Mouse (Mus musculus): Measurements from ENCODE around the gene Spsb1. TPM values are rescaled to one million over a fixed set of nuclear protein-coding genes. Genes with fewer than 3 reads are reported as not detected.

Spsb1 gene
- polyA plus RNA-seq, 2 experiments: 0.23 to 0.46 TPM

- H3K4me2 ChIP-seq (ENCODE audit: low read depth): no peak overlapping the region
- TF ChIP-seq EP300 (IDR thresholded peaks at IDR 0.05; ENCODE audit: low read depth): no peak
- TF ChIP-seq CTCF (IDR thresholded peaks at IDR 0.05; ENCODE audit: low read depth): no peak
- H3K4me3 ChIP-seq (ENCODE audit: insufficient read depth in 1 of 2, low read depth in 2 of 2, low read length in 2 of 2): no peak overlapping the region
- H3K4me1 ChIP-seq (replicated peaks; ENCODE audit: control insufficient read depth in 2 of 2, insufficient read depth in 2 of 2, low read length in 1 of 2): peaks cover 0 to 4% of the 10 kb centered on the region in 2 experiments; a peak in 2 of 4 replicates
- no peak overlapping the region for H3K9ac ChIP-seq (replicated peaks)
- 48% methylated on average over 6 of the region's 6 CpGs for WGBS (ENCODE audit: insufficient replicate concordance)
- no peak for ATAC-seq (ENCODE audit: insufficient read depth)
- DNase-seq (ENCODE audit: low read depth in 3 of 3, low spot score in 3 of 3): no peak
- H3K27me3 ChIP-seq (ENCODE audit: control insufficient read depth, insufficient read depth, low read length): no peaks in the 10 kb centered on the region
- H3K36me3 ChIP-seq (replicated peaks; ENCODE audit: control insufficient read depth, insufficient read depth, low read depth): no peaks in the 10 kb centered on the region
- no peaks in the 10 kb centered on the region for H3K9me3 ChIP-seq (ENCODE audit: control insufficient read depth, low read length)
- H3K27ac ChIP-seq: no peak overlapping the region
Observed at GRCm38 (mm10) chr4:149977181-149977580, 22.3 kb upstream of the Spsb1 start.

GRCm38 (mm10) chr4:149975730-149976254 is 20.9 kb upstream of the Spsb1 start:
- Histone ChIP-seq H3K4me2 (ENCODE audit: low read depth) (no peak overlapping the region), H3K27ac (no peak overlapping the region), H3K36me3 (replicated peaks; ENCODE audit: control insufficient read depth, insufficient read depth, low read depth) (no peaks in the 10 kb centered on the region), H3K9ac (replicated peaks) (no peak overlapping the region), H3K27me3 (ENCODE audit: control insufficient read depth, insufficient read depth, low read length) (no peaks in the 10 kb centered on the region), H3K9me3 (ENCODE audit: control insufficient read depth, low read length) (no peaks in the 10 kb centered on the region), H3K4me1 (replicated peaks; ENCODE audit: control insufficient read depth in 2 of 2, insufficient read depth in 2 of 2, low read length in 1 of 2) (peaks cover 0 to 4% of the 10 kb centered on the region in 2 experiments; a peak in 2 of 4 replicates), H3K4me3 (ENCODE audit: insufficient read depth in 1 of 2, low read depth in 2 of 2, low read length in 2 of 2) (no peak overlapping the region)
- TF ChIP-seq CTCF (IDR thresholded peaks at IDR 0.05; ENCODE audit: low read depth) (no peak), EP300 (IDR thresholded peaks at IDR 0.05; ENCODE audit: low read depth) (no peak)
- DNase-seq (ENCODE audit: low read depth in 3 of 3, low spot score in 3 of 3): no peak
- no peak for ATAC-seq (ENCODE audit: insufficient read depth)
- 50% methylated on average over 5 of the region's 5 CpGs for WGBS (ENCODE audit: insufficient replicate concordance)

- WGBS (ENCODE audit: insufficient replicate concordance): 54% methylated on average over 8 of the region's 8 CpGs
- no peak for DNase-seq (ENCODE audit: low read depth in 3 of 3, low spot score in 3 of 3)
- peaks cover 0 to 4% of the 10 kb centered on the region in 2 experiments; a peak in 2 of 4 replicates for H3K4me1 ChIP-seq (replicated peaks; ENCODE audit: control insufficient read depth in 2 of 2, insufficient read depth in 2 of 2, low read length in 1 of 2)
- H3K4me3 ChIP-seq (ENCODE audit: insufficient read depth in 1 of 2, low read depth in 2 of 2, low read length in 2 of 2): no peak overlapping the region
- H3K9ac ChIP-seq (replicated peaks): no peak overlapping the region
- H3K27me3 ChIP-seq (ENCODE audit: control insufficient read depth, insufficient read depth, low read length): no peaks in the 10 kb centered on the region
- ATAC-seq (ENCODE audit: insufficient read depth): no peak
- no peak overlapping the region for H3K27ac ChIP-seq
- no peak overlapping the region for H3K4me2 ChIP-seq (ENCODE audit: low read depth)
- no peaks in the 10 kb centered on the region for H3K9me3 ChIP-seq (ENCODE audit: control insufficient read depth, low read length)
- H3K36me3 ChIP-seq (replicated peaks; ENCODE audit: control insufficient read depth, insufficient read depth, low read depth): no peaks in the 10 kb centered on the region
- TF ChIP-seq CTCF (IDR thresholded peaks at IDR 0.05; ENCODE audit: low read depth) (no peak), EP300 (IDR thresholded peaks at IDR 0.05; ENCODE audit: low read depth) (no peak)
Observed at GRCm38 (mm10) chr4:149975291-149975690, 20.4 kb upstream of the Spsb1 start.

GRCm38 (mm10) chr4:149971393-149971792 is 16.6 kb upstream of the Spsb1 start:
- no peak overlapping the region for H3K27ac ChIP-seq
- ATAC-seq (ENCODE audit: insufficient read depth) (no peak), DNase-seq (ENCODE audit: low read depth in 3 of 3, low spot score in 3 of 3) (no peak)
- H3K4me1 ChIP-seq (replicated peaks; ENCODE audit: control insufficient read depth in 2 of 2, insufficient read depth in 2 of 2, low read length in 1 of 2): no peaks in the 10 kb centered on the region
- H3K27me3 ChIP-seq (ENCODE audit: control insufficient read depth, insufficient read depth, low read length): no peaks in the 10 kb centered on the region
- no peaks in the 10 kb centered on the region for H3K9me3 ChIP-seq (ENCODE audit: control insufficient read depth, low read length)
- no peak overlapping the region for H3K4me3 ChIP-seq (ENCODE audit: insufficient read depth in 1 of 2, low read depth in 2 of 2, low read length in 2 of 2)
- no peak overlapping the region for H3K9ac ChIP-seq (replicated peaks)
- no peaks in the 10 kb centered on the region for H3K36me3 ChIP-seq (replicated peaks; ENCODE audit: control insufficient read depth, insufficient read depth, low read depth)
- WGBS (ENCODE audit: insufficient replicate concordance): 41% methylated on average over 9 of the region's 9 CpGs
- TF ChIP-seq CTCF (IDR thresholded peaks at IDR 0.05; ENCODE audit: low read depth) (no peak), EP300 (IDR thresholded peaks at IDR 0.05; ENCODE audit: low read depth) (no peak)
- no peak overlapping the region for H3K4me2 ChIP-seq (ENCODE audit: low read depth)

GRCm38 (mm10) chr4:149968526-149968925 is 13.7 kb upstream of the Spsb1 start:
- Histone ChIP-seq H3K4me1 (replicated peaks; ENCODE audit: control insufficient read depth in 2 of 2, insufficient read depth in 2 of 2, low read length in 1 of 2) (no peaks in the 10 kb centered on the region), H3K4me3 (ENCODE audit: insufficient read depth in 1 of 2, low read depth in 2 of 2, low read length in 2 of 2) (no peak overlapping the region), H3K27me3 (ENCODE audit: control insufficient read depth, insufficient read depth, low read length) (no peaks in the 10 kb centered on the region), H3K27ac (no peak overlapping the region), H3K9ac (replicated peaks) (no peak overlapping the region), H3K4me2 (ENCODE audit: low read depth) (no peak overlapping the region), H3K9me3 (ENCODE audit: control insufficient read depth, low read length) (no peaks in the 10 kb centered on the region), H3K36me3 (replicated peaks; ENCODE audit: control insufficient read depth, insufficient read depth, low read depth) (no peaks in the 10 kb centered on the region)
- TF ChIP-seq EP300 (IDR thresholded peaks at IDR 0.05; ENCODE audit: low read depth): no peak
- no peak for TF ChIP-seq CTCF (IDR thresholded peaks at IDR 0.05; ENCODE audit: low read depth)
- 22% methylated on average over 6 of the region's 6 CpGs for WGBS (ENCODE audit: insufficient replicate concordance)
- DNase-seq (ENCODE audit: low read depth in 3 of 3, low spot score in 3 of 3): no peak
- no peak for ATAC-seq (ENCODE audit: insufficient read depth)

All from liver, embryonic 14.5 days (tissue).